Mouse (Mus musculus): ENCODE results near the gene Rnf5. TPM values are rescaled to one million over a fixed set of nuclear protein-coding genes. Genes with fewer than 3 reads are reported as not detected.

Rnf5 gene
- polyA plus RNA-seq, 1 experiment from 2014 or later, result 84.9 TPM

DNA sequence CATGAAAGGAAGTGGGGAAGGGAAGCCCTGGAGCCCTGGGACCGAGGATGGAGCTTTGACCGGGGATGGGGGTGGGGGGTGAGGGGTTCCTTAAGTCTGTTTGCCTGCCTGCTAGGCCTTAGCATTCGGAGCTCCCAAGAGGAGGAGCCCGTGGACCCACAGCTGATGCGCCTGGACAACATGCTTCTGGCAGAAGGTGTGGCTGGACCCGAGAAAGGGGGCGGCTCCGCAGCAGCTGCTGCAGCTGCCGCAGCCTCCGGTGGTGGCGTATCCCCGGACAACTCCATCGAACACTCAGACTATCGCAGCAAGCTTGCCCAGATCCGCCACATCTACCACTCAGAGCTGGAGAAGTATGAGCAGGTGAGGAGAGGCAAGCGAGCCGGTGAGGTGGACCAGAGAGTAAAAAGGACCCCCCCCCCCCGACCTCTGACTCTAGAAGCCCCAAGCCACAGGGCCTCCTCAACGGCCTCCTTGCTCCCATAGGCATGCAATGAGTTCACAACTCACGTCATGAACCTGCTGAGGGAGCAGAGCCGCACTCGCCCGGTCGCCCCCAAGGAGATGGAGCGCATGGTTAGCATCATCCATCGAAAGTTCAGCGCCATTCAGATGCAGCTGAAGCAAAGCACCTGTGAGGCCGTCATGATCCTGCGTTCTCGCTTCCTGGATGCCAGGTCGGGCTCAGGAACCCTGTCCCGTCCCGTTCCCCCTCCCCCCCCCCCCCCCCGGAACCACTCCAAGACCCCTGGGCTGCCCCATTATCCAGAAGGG, 9.6 kb downstream of the Rnf5 start:
- Histone ChIP-seq H3K27me3 (ENCODE audit: insufficient read depth, low read length) (no peaks in the 10 kb centered on the region), H3K27ac (ENCODE audit: low read depth) (no peak overlapping the region), H3K4me1 (ENCODE audit: insufficient read depth) (peaks cover 48% of the 10 kb centered on the region), H3K4me3 (ENCODE audit: low read depth, low read length) (peak overlapping the region; percentile 87), H3K9me3 (ENCODE audit: low read depth, low read length) (no peaks in the 10 kb centered on the region), H3K36me3 (ENCODE audit: insufficient read depth) (peaks cover 30% of the 10 kb centered on the region), H3K4me2 (peak overlapping the region; percentile 97), H3K9ac (peak overlapping the region; percentile 95)
- peak; percentile 68 for DNase-seq
- WGBS, result 37% methylated on average over 31 of the region's 34 CpGs
- peak; percentile 17; the same call in 1 of the 2 replicates for TF ChIP-seq CTCF (IDR thresholded peaks at IDR 0.05; ENCODE audit: low read depth)
- ATAC-seq (ENCODE audit: insufficient read depth), result no peak

DNA sequence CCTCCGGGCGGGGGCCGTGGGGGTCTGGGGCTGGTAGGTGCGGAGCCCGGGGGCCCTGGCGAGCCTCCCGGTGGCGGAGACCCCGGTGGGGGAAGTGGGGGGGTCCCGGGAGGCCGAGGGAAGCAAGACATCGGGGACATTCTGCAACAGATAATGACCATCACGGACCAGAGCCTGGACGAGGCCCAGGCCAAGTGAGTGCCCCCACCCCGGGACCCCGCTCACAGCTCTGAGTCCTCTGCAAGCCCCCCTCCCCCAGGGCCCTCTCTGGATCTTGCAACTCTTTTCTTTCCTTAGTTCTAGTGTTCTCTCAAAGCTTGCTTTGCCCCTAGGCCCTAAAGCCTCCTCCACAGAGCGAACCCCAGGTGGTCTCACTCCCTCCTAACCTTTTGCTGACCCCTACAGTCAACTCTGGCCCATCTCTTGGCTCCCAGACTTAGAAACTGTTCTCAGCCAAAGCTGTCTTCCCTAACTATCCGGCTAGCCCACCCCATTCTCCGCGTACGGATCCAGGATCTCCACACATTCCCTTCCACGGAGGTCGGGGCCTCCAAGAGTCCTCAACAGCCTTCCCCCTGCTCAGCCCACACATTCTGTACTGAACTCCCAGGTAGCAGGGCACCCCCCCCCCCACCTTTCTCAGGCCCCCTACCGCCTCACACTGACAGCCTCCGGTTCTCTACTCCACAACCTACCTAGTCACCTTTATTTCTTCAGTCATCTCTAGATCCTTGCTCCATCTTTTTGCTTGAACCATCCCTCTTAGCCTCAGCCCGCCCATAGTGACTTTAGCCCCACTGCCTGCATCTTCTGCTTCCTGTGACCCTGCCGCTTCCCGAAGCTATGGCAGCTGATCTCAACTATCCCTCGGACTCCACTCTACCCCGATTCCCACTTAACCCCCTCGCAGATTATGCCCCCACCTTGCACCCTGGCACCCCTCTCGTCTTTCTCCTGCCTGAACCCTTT, 10.6 kb downstream of the Rnf5 start:
- peak overlapping the region; percentile 98 for H3K27ac ChIP-seq (ENCODE audit: low read depth)
- peaks cover 49% of the 10 kb centered on the region for H3K4me1 ChIP-seq (ENCODE audit: insufficient read depth)
- DNase-seq, result peak; percentile 66
- H3K9ac ChIP-seq, result peak overlapping the region; percentile 95
- TF ChIP-seq CTCF (IDR thresholded peaks at IDR 0.05; ENCODE audit: low read depth), result no peak
- WGBS, result 1% methylated on average over 32 of the region's 32 CpGs
- peaks cover 30% of the 10 kb centered on the region for H3K36me3 ChIP-seq (ENCODE audit: insufficient read depth)
- no peaks in the 10 kb centered on the region for H3K9me3 ChIP-seq (ENCODE audit: low read depth, low read length)
- ATAC-seq (ENCODE audit: insufficient read depth), result peak; percentile 11; the same call in 1 of the 2 replicates
- H3K27me3 ChIP-seq (ENCODE audit: insufficient read depth, low read length), result no peaks in the 10 kb centered on the region
- H3K4me3 ChIP-seq (ENCODE audit: low read depth, low read length), result peak overlapping the region; percentile 87
- peak overlapping the region; percentile 97 for H3K4me2 ChIP-seq

- WGBS, result under 1% methylated on average over 29 of the region's 35 CpGs
- peak overlapping the region; percentile 87 for H3K4me3 ChIP-seq (ENCODE audit: low read depth, low read length)
- peak overlapping the region; percentile 97 for H3K4me2 ChIP-seq
- TF ChIP-seq CTCF (IDR thresholded peaks at IDR 0.05; ENCODE audit: low read depth), result no peak
- ATAC-seq (ENCODE audit: insufficient read depth), result peak; percentile 25
- H3K27ac ChIP-seq (ENCODE audit: low read depth), result peak overlapping the region; percentile 98
- H3K27me3 ChIP-seq (ENCODE audit: insufficient read depth, low read length), result no peaks in the 10 kb centered on the region
- peaks cover 30% of the 10 kb centered on the region for H3K36me3 ChIP-seq (ENCODE audit: insufficient read depth)
- H3K4me1 ChIP-seq (ENCODE audit: insufficient read depth), result peaks cover 45% of the 10 kb centered on the region
- H3K9ac ChIP-seq, result peak overlapping the region; percentile 95
- DNase-seq, result peak; percentile 88
- no peaks in the 10 kb centered on the region for H3K9me3 ChIP-seq (ENCODE audit: low read depth, low read length)
These were observed 11.5 kb downstream of the Rnf5 start for GRCm38 (mm10) chr17:34591994-34592375.

GRCm38 (mm10) chr17:34591029-34591993, 12.2 kb downstream of the Rnf5 start, which contains the start of gene Pbx2:
Pbx2 (plus strand) TSS chr17:34591266.
- Histone ChIP-seq H3K4me2 (peak within 1 kb of the TSS; percentile 97), H3K4me3 (ENCODE audit: low read depth, low read length) (peak within 1 kb of the TSS; percentile 87), H3K27me3 (ENCODE audit: insufficient read depth, low read length) (no peaks in the 10 kb centered on the region), H3K9me3 (ENCODE audit: low read depth, low read length) (no peaks in the 10 kb centered on the region), H3K9ac (peak within 1 kb of the TSS; percentile 95), H3K4me1 (ENCODE audit: insufficient read depth) (peaks cover 43% of the 10 kb centered on the region), H3K27ac (ENCODE audit: low read depth) (peak within 1 kb of the TSS; percentile 98), H3K36me3 (ENCODE audit: insufficient read depth) (peaks cover 25% of the 10 kb centered on the region)
- no peak for TF ChIP-seq CTCF (IDR thresholded peaks at IDR 0.05; ENCODE audit: low read depth)
- WGBS, result 3% methylated on average over 21 of the region's 21 CpGs
- ATAC-seq (ENCODE audit: insufficient read depth) (peak; percentile 6; the same call in 1 of the 2 replicates), DNase-seq (peak; percentile 59)

DNA sequence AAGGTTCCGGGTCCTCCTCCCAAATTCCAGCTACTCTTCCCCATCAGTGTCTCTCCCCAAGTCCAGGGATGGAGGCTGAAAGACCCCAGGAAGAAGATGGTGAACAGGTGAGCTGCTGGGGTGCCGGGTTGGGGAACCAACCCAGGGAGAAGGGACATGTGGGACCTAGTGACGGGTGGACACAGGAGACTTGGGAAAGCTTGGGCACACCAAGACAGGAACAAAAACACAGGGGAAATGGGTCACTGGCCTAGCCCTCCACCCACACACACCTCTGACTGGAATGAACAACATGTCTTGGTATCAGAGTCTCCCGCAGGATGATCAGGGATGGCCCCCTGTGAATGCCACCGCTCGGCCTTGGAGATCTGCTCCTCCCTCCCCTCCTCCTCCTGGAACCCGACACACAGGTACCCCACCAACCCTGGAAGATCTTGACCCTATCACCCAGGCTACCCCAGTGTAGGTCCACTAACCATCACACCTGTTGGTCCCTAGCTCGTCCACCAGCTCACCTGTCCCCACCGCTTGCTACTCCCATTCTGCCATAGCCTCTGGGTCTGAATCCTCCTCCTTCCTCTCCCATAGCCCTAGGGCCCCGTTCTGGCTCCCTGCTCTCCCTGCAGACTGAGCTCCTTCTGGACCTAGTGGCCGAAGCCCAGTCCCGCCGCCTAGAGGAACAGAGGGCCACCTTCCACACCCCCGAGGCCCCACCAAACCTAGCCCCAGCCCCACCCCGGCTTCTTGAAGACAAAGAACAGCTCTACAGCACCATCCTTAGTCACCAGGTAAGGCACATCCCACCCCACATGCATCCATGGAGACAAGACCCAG, 13.1 kb downstream of the Rnf5 start:
- Histone ChIP-seq H3K27ac (ENCODE audit: low read depth) (peak overlapping the region; percentile 98), H3K9me3 (ENCODE audit: low read depth, low read length) (no peaks in the 10 kb centered on the region), H3K4me1 (ENCODE audit: insufficient read depth) (peaks cover 49% of the 10 kb centered on the region), H3K4me3 (ENCODE audit: low read depth, low read length) (peak overlapping the region; percentile 14), H3K9ac (0 out of 2 replicates have a peak overlapping the region, but pooled peaks have one; percentile 8), H3K4me2 (peak overlapping the region; percentile 97), H3K27me3 (ENCODE audit: insufficient read depth, low read length) (no peaks in the 10 kb centered on the region), H3K36me3 (ENCODE audit: insufficient read depth) (peaks cover 16% of the 10 kb centered on the region)
- 62% methylated on average over 15 of the region's 15 CpGs for WGBS
- no peak for ATAC-seq (ENCODE audit: insufficient read depth)
- DNase-seq, result no peak
- TF ChIP-seq CTCF (IDR thresholded peaks at IDR 0.05; ENCODE audit: low read depth), result no peak

All from lung, embryonic 14.5 days (tissue).